Mouse (Mus musculus): ENCODE results near the gene Tsks. TPM values are rescaled to one million over a fixed set of nuclear protein-coding genes. Genes with fewer than 3 reads are reported as not detected.

Tsks gene
- polyA plus RNA-seq, 1 experiment from 2014 or later: not detected

GRCm38 (mm10) chr7:44962831-44963230 lies 19.8 kb downstream of the Tsks start:
- Histone ChIP-seq H3K9ac (no peak overlapping the region), H3K4me2 (replicated peaks) (no peak overlapping the region), H3K4me3 (no peak overlapping the region), H3K9me3 (replicated peaks) (no peaks in the 10 kb centered on the region), H3K27ac (no peak overlapping the region), H3K27me3 (no peaks in the 10 kb centered on the region), H3K36me3 (peaks cover 75% of the 10 kb centered on the region), H3K4me1 (no peaks in the 10 kb centered on the region)
- no peak for ATAC-seq (ENCODE audit: low FRiP score)
- WGBS: 95% methylated on average over 5 of the region's 5 CpGs

- no peak overlapping the region for H3K4me3 ChIP-seq
- no peaks in the 10 kb centered on the region for H3K4me1 ChIP-seq
- no peaks in the 10 kb centered on the region for H3K9me3 ChIP-seq (replicated peaks)
- no peak for ATAC-seq (ENCODE audit: low FRiP score)
- WGBS: 90% methylated on average over 13 of the region's 13 CpGs
- H3K27ac ChIP-seq: no peak overlapping the region
- peaks cover 64% of the 10 kb centered on the region for H3K36me3 ChIP-seq
- H3K4me2 ChIP-seq (replicated peaks): no peak overlapping the region
- H3K9ac ChIP-seq: no peak overlapping the region
- H3K27me3 ChIP-seq: no peaks in the 10 kb centered on the region
Measured at GRCm38 (mm10) chr7:44964990-44965389, 22.0 kb downstream of the Tsks start.

- 84% methylated on average over 7 of the region's 7 CpGs for WGBS
- no peak overlapping the region for H3K9ac ChIP-seq
- no peaks in the 10 kb centered on the region for H3K27me3 ChIP-seq
- H3K9me3 ChIP-seq (replicated peaks): no peaks in the 10 kb centered on the region
- no peak overlapping the region for H3K4me2 ChIP-seq (replicated peaks)
- H3K4me1 ChIP-seq: peaks cover 5% of the 10 kb centered on the region
- H3K36me3 ChIP-seq: peaks cover 55% of the 10 kb centered on the region
- no peak for ATAC-seq (ENCODE audit: low FRiP score)
- H3K27ac ChIP-seq: no peak overlapping the region
- H3K4me3 ChIP-seq: no peak overlapping the region
Measured at GRCm38 (mm10) chr7:44965975-44966374, 23.0 kb downstream of the Tsks start.

GRCm38 (mm10) chr7:44966638-44967037 lies 23.6 kb downstream of the Tsks start:
- ATAC-seq (ENCODE audit: low FRiP score): no peak
- WGBS: 78% methylated on average over 15 of the region's 15 CpGs
- peaks cover 11% of the 10 kb centered on the region for H3K4me1 ChIP-seq
- peaks cover 49% of the 10 kb centered on the region for H3K36me3 ChIP-seq
- H3K9ac ChIP-seq: no peak overlapping the region
- no peaks in the 10 kb centered on the region for H3K27me3 ChIP-seq
- H3K27ac ChIP-seq: no peak overlapping the region
- H3K9me3 ChIP-seq (replicated peaks): no peaks in the 10 kb centered on the region
- H3K4me3 ChIP-seq: no peak overlapping the region
- H3K4me2 ChIP-seq (replicated peaks): no peak overlapping the region

- Histone ChIP-seq H3K4me3 (peak overlapping the region; percentile 37), H3K4me1 (peaks cover 29% of the 10 kb centered on the region), H3K4me2 (replicated peaks) (peak overlapping the region; percentile 80), H3K27ac (peak overlapping the region; percentile 62), H3K36me3 (peaks cover 20% of the 10 kb centered on the region), H3K27me3 (no peaks in the 10 kb centered on the region), H3K9me3 (replicated peaks) (no peaks in the 10 kb centered on the region), H3K9ac (peak overlapping the region; percentile 72)
- WGBS: under 1% methylated on average over 36 of the region's 36 CpGs
- peak; percentile 94 for ATAC-seq (ENCODE audit: low FRiP score)
Measured at GRCm38 (mm10) chr7:44970231-44970691, 27.3 kb downstream of the Tsks start.

GRCm38 (mm10) chr7:44971142-44971541 lies 28.1 kb downstream of the Tsks start:
- peak overlapping the region; percentile 62 for H3K27ac ChIP-seq
- peak overlapping the region; percentile 37 for H3K4me3 ChIP-seq
- no peaks in the 10 kb centered on the region for H3K27me3 ChIP-seq
- ATAC-seq (ENCODE audit: low FRiP score): no peak
- peaks cover 32% of the 10 kb centered on the region for H3K4me1 ChIP-seq
- peak overlapping the region; percentile 80 for H3K4me2 ChIP-seq (replicated peaks)
- H3K9ac ChIP-seq: peak overlapping the region; percentile 72
- peaks cover 20% of the 10 kb centered on the region for H3K36me3 ChIP-seq
- 75% methylated on average over 7 of the region's 7 CpGs for WGBS
- no peaks in the 10 kb centered on the region for H3K9me3 ChIP-seq (replicated peaks)

GRCm38 (mm10) chr7:44973415-44974130 lies 30.6 kb downstream of the Tsks start:
- H3K4me3 ChIP-seq: peak overlapping the region; percentile 43
- no peaks in the 10 kb centered on the region for H3K27me3 ChIP-seq
- 40% methylated on average over 14 of the region's 14 CpGs for WGBS

GRCm38 (mm10) chr7:44974383-44975116 lies 31.5 kb downstream of the Tsks start, which contains the start of gene Cpt1c:
Cpt1c (minus strand) TSS chr7:44974851.
- Histone ChIP-seq H3K9ac (peak within 1 kb of the TSS; percentile 75), H3K4me2 (replicated peaks) (peak within 1 kb of the TSS; percentile 82), H3K36me3 (peaks cover 45% of the 10 kb centered on the region), H3K27me3 (no peaks in the 10 kb centered on the region), H3K4me3 (peak within 1 kb of the TSS; percentile 43), H3K9me3 (replicated peaks) (no peaks in the 10 kb centered on the region), H3K27ac (peak within 1 kb of the TSS; percentile 94), H3K4me1 (peaks cover 32% of the 10 kb centered on the region)
- 2% methylated on average over 22 of the region's 22 CpGs for WGBS
- peak; percentile 58 for ATAC-seq (ENCODE audit: low FRiP score)

More at GRCm38 (mm10) chr7:44973415-44974130, 30.6 kb downstream of the Tsks start:
- Histone ChIP-seq H3K9ac (peak overlapping the region; percentile 75), H3K36me3 (peaks cover 35% of the 10 kb centered on the region), H3K9me3 (replicated peaks) (no peaks in the 10 kb centered on the region), H3K27ac (peak overlapping the region; percentile 94), H3K4me2 (replicated peaks) (peak overlapping the region; percentile 82), H3K4me1 (peaks cover 32% of the 10 kb centered on the region)
- ATAC-seq (ENCODE audit: low FRiP score): 0 out of 2 replicates have a peak, but pooled peaks have one; percentile 6

GRCm38 (mm10) chr7:44975117-44975419 lies 32.1 kb downstream of the Tsks start:
- 26% methylated on average over 6 of the region's 6 CpGs for WGBS
- H3K4me2 ChIP-seq (replicated peaks): peak overlapping the region; percentile 82
- ATAC-seq (ENCODE audit: low FRiP score): no peak

GRCm38 (mm10) chr7:44978300-44978699 lies 35.3 kb downstream of the Tsks start:
- no peak overlapping the region for H3K27ac ChIP-seq
- peaks cover 78% of the 10 kb centered on the region for H3K36me3 ChIP-seq
- no peak overlapping the region for H3K4me2 ChIP-seq (replicated peaks)
- H3K9me3 ChIP-seq (replicated peaks): no peaks in the 10 kb centered on the region
- ATAC-seq (ENCODE audit: low FRiP score): no peak
- H3K4me3 ChIP-seq: no peak overlapping the region
- 97% methylated on average over 3 of the region's 3 CpGs for WGBS
- H3K9ac ChIP-seq: no peak overlapping the region
- H3K4me1 ChIP-seq: peaks cover 17% of the 10 kb centered on the region
- no peaks in the 10 kb centered on the region for H3K27me3 ChIP-seq

More at GRCm38 (mm10) chr7:44975117-44975419, 32.1 kb downstream of the Tsks start:
- Histone ChIP-seq H3K4me3 (no peak overlapping the region), H3K36me3 (peaks cover 50% of the 10 kb centered on the region), H3K27ac (peak overlapping the region; percentile 94), H3K9me3 (replicated peaks) (no peaks in the 10 kb centered on the region), H3K27me3 (no peaks in the 10 kb centered on the region), H3K9ac (no peak overlapping the region), H3K4me1 (peaks cover 32% of the 10 kb centered on the region)

GRCm38 (mm10) chr7:44981539-44981938 lies 38.5 kb downstream of the Tsks start:
- Histone ChIP-seq H3K9me3 (replicated peaks) (no peaks in the 10 kb centered on the region), H3K4me1 (peaks cover 25% of the 10 kb centered on the region), H3K9ac (no peak overlapping the region), H3K36me3 (peaks cover 69% of the 10 kb centered on the region), H3K27me3 (no peaks in the 10 kb centered on the region), H3K4me2 (replicated peaks) (no peak overlapping the region), H3K4me3 (no peak overlapping the region), H3K27ac (no peak overlapping the region)
- WGBS: 97% methylated on average over 8 of the region's 8 CpGs
- ATAC-seq (ENCODE audit: low FRiP score): no peak

GRCm38 (mm10) chr7:44983085-44983484 lies 40.1 kb downstream of the Tsks start:
- Histone ChIP-seq H3K27ac (no peak overlapping the region), H3K36me3 (peaks cover 53% of the 10 kb centered on the region), H3K4me1 (peaks cover 28% of the 10 kb centered on the region), H3K4me3 (no peak overlapping the region), H3K27me3 (no peaks in the 10 kb centered on the region), H3K4me2 (replicated peaks) (0 out of 2 replicates have a peak overlapping the region, but pooled peaks have one; percentile 14), H3K9ac (no peak overlapping the region), H3K9me3 (replicated peaks) (no peaks in the 10 kb centered on the region)
- 38% methylated on average over 6 of the region's 6 CpGs for WGBS
- ATAC-seq (ENCODE audit: low FRiP score): no peak

All from hindbrain, embryonic 12.5 days (tissue).